Mouse (Mus musculus): ENCODE results near the gene Dand5.

Gene Dand5

GRCm38 (mm10) chr8:84783919-84784581, 38.6 kb downstream of the Dand5 start:
- DNase-seq (ENCODE audit: low spot score), result no peak

GRCm38 (mm10) chr8:84783198-84783918, 39.3 kb downstream of the Dand5 start:
- DNase-seq (ENCODE audit: low spot score), result no peak

GRCm38 (mm10) chr8:84782680-84783079, 39.9 kb downstream of the Dand5 start:
- no peak for DNase-seq (ENCODE audit: low spot score)

- no peak for DNase-seq (ENCODE audit: low spot score)
These were observed 40.7 kb downstream of the Dand5 start for GRCm38 (mm10) chr8:84781686-84782505.

- DNase-seq (ENCODE audit: low spot score), result no peak
These were observed 41.5 kb downstream of the Dand5 start for GRCm38 (mm10) chr8:84780949-84781680.

- DNase-seq (ENCODE audit: low spot score), result no peak
These were observed 42.4 kb downstream of the Dand5 start for GRCm38 (mm10) chr8:84780225-84780555.

GRCm38 (mm10) chr8:84779519-84780224, 43.0 kb downstream of the Dand5 start:
- DNase-seq (ENCODE audit: low spot score), result no peak

- no peak for DNase-seq (ENCODE audit: low spot score)
These were observed 43.8 kb downstream of the Dand5 start for GRCm38 (mm10) chr8:84778638-84779380.

- no peak for DNase-seq (ENCODE audit: low spot score)
These were observed 44.6 kb downstream of the Dand5 start for GRCm38 (mm10) chr8:84777899-84778637.

- DNase-seq (ENCODE audit: low spot score), result no peak
These were observed 46.1 kb downstream of the Dand5 start for GRCm38 (mm10) chr8:84776569-84776968.

- no peak for DNase-seq (ENCODE audit: low spot score)
These were observed 47.0 kb downstream of the Dand5 start for GRCm38 (mm10) chr8:84775621-84776113.

GRCm38 (mm10) chr8:84775105-84775591, 47.5 kb downstream of the Dand5 start:
- no peak for DNase-seq (ENCODE audit: low spot score)

GRCm38 (mm10) chr8:84774473-84774911, 48.1 kb downstream of the Dand5 start:
- no peak for DNase-seq (ENCODE audit: low spot score)

GRCm38 (mm10) chr8:84773833-84774232, 48.8 kb downstream of the Dand5 start:
- no peak for DNase-seq (ENCODE audit: low spot score)

- no peak for DNase-seq (ENCODE audit: low spot score)
These were observed 49.3 kb downstream of the Dand5 start for GRCm38 (mm10) chr8:84773304-84773703.

- no peak for DNase-seq (ENCODE audit: low spot score)
These were observed 50.0 kb downstream of the Dand5 start for GRCm38 (mm10) chr8:84772628-84773027.

GRCm38 (mm10) chr8:84771941-84772378, 50.7 kb downstream of the Dand5 start:
- no peak for DNase-seq (ENCODE audit: low spot score)

GRCm38 (mm10) chr8:84771000-84771687, 51.5 kb downstream of the Dand5 start:
- no peak for DNase-seq (ENCODE audit: low spot score)

All from c-Kit-positive CD71-positive TER-119-positive erythroid progenitor cells, embryonic 14.5 days (primary cell).